Mouse (Mus musculus): Measurements from ENCODE around the gene Enox1.

- no peak for TF ChIP-seq CTCF (IDR thresholded peaks at IDR 0.05; ENCODE audit: extremely low read depth, insufficient read depth, insufficient read length, insufficient replicate concordance)
- TF ChIP-seq POLR2A (IDR thresholded peaks at IDR 0.05; ENCODE audit: low read depth, low read length): no peak
Observed at GRCm38 (mm10) chr14:77409271-77409940, 252.8 kb downstream of the Enox1 start.

Measured in spleen, adult 2 months (tissue).